Mouse (Mus musculus) cerebellum, adult 9-11 months (tissue): ENCODE measurements around the gene Gm5105.

Experiments used
- DNase-seq: peaks from one replicate; pipeline ENCODE4 v3.0.0; 2022

The Gm5105 gene

DNA sequence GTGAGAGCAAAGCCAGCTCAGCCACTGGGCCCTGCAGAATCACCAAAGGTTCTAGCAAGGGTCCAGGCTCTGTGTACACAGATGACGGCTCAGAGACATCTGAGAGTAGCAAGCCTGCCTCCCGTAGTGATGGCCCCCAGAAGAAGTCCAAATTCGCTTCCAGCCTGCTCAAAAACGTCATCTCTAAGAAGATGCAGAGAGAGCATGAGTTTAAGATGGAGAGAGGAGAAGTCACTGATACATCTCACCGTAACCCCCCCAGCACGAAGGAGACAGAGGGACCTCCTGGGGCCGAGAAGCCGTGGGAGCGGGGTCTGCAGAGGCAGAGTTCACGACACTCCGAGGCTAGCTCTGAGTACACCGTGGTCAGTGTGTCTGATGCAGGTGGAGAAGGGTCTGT lies at the start of gene Gm5105:
Gene Gm5105 (minus strand): TSS at position 101 of the 400 bp plus-strand sequence.
- no peak for DNase-seq

DNA sequence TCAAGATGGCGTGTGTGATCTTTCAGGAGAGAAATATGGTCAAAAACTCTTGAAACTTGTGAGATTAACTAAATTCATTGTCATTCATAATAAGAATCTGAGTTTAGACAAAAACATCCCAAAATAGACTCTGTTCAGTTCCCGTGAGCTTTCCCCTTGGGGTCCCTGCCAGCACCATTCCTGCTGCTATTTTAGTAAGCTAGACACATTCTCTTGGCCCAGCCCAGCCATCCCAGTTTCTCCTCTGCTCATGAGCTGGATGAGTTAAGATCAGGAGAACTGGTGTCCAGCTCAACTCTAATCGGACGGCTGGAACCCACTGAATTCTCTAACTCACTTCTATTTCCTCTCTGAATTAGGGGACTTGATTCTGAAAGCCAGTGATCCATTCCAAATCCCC lies 49.7 kb upstream of the Gm5105 start:
- DNase-seq, result no peak

- DNase-seq, result no peak
Observed at GRCm38 (mm10) chr3:138114106-138114505, 46.9 kb upstream of the Gm5105 start.

DNA sequence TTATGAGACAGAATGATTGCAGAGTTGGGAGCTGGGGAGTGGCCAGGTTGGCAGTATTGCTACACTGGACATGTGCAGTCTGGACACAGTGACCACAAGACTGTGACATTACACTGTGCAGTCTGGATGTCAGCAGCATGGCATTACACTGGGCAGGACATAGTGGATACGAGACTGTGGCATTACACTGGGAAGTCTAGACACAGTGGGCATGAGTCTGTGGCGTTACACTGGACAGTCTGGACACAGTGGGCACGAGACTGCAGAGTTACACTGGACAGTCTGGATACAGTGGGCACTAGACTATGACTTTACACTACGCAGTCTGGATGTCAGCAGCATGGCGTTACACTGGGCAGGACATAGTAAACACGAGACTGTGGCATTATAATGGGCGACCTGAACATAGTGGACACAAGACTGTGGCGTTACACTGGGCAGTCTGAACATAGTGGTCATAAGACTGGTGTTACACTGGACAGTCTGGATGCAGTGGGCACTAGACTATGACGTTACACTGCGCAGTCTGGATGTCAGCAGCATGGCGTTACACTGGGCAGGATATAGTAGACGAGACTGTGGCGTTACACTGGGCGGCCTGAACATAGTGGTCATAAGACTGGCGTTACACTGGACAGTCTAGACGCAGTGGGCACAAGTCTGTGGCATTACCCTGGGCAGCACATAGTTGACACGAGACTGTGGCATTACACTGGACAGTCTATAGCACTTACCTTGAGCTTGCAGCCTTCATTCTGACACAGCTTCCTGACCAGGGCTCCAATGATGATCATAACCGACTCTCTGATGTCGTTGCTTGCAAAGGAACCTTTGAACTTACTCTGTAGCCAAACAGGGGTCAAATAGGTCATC lies 44.0 kb upstream of the Gm5105 start:
- DNase-seq, result no peak

DNA sequence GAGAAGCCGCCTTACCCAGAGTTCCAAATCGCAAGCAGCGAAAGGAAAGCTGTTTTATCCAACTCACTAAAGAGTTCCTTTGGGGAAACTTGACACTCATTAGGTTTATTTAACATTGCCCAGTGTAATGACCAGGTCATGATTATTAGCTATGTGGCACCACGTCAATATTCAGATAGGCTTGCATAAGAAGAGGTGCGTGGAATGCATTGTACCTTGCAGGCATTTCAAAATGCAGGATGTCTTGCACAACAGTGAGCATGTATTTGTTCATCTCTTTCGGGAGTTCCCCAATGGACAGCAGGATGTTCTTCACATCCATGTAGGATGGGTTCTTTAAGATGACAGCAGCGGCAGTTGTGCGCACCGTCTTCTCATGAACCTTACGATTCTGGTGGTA lies 39.7 kb upstream of the Gm5105 start:
- DNase-seq, result no peak

- DNase-seq, result no peak
Observed at GRCm38 (mm10) chr3:138105056-138105455, 37.9 kb upstream of the Gm5105 start.

- DNase-seq, result no peak
Observed at GRCm38 (mm10) chr3:138103690-138104089, 36.5 kb upstream of the Gm5105 start.

GRCm38 (mm10) chr3:138101936-138102335 lies 34.7 kb upstream of the Gm5105 start:
- no peak for DNase-seq

DNA sequence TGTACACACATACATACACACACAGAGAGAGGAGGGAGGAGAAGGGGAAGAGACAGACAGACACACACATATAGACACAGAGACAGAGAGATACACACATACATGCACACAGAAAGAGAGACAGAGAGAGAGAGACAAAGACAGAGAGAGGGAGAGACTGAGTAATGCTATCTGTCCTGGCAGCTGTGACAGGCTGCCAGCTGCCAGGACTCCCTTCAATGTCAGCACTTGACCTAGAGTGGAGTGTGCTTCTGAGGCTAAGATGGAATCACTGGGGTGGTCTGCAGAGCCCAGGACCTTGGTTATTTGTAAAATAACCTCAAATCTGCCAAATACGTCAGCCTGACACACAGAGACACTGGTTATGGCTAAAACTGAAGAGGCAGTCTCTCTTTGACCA lies 30.5 kb upstream of the Gm5105 start:
- no peak for DNase-seq

DNA sequence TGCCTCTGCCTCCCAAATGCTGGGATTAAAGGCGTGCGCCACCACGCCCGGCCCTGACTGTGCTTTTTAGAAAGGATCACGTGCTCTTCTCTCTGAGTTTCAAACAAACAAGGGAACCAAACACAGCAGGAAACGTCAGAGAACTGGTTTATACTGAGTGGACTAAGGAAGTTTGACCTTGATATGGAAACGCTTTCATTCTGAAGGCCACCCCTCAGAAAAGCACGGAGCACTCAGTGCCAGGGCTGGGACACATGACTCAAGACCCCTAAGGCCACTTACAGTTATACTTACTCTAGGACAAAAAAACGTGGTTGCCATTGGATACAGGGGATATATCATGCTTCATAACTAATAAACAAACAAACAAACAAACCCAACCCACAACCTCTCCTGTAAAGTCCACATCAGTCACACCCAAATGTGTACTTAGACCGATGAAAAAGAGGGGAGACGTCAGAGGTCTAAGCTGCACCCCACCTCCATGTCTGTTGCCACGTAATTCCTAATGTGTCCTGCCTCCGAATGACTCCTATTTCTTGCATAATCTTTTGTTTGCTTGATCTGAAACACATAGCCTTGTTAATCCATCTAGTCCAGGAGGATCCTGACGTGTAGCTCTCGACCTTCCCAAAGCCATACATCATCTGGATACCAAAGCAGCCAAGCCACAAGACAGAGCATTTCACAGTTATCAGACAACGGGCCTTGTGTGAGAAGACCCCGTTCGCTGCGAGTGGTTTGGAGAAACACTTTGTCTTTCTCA lies 29.3 kb upstream of the Gm5105 start:
- DNase-seq, result no peak

DNA sequence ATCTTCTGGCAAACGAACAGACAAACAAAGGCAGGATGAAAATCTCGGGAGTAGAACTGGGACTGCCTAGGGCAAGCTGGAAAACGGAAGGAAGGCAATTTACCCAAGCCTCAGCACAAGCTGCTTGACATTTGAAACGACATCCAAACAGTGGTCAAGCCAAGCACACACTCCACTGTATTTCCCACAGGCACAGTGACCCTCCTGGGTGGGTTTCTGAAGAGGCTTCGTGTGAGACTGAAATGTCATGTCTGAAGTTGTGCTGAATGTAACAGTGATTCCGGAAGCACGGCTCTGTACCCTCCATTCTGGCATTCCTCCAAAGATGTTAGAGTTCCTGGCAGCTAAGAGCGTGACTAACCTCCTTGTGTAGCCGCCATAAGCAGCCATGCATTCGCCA lies 28.5 kb upstream of the Gm5105 start:
- no peak for DNase-seq

GRCm38 (mm10) chr3:138095301-138095700 lies 28.1 kb upstream of the Gm5105 start:
- DNase-seq, result no peak

DNA sequence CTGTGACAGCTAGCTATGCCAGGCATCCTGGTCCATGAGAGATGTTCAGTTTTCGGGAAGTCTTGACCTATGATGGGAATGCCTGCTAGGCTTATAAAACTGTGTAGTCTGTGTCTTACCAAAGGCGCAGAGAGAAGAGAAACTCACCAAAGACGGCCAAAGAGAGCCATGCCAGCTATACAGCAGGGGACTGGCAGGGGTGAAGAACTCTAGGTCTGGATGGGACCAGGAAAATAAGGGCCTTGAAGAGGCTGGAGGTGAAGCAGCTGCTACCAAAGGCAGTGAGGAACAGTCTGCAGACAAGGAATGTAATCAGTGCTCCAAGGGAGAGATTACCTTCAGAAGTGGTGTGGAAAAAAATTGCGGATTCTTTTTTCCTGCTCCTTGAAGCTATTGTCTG lies 16.7 kb upstream of the Gm5105 start:
- no peak for DNase-seq

GRCm38 (mm10) chr3:138083073-138083637 lies 16.0 kb upstream of the Gm5105 start:
- DNase-seq, result peak; percentile 59

- DNase-seq, result no peak
Observed at GRCm38 (mm10) chr3:138078701-138079100, 11.5 kb upstream of the Gm5105 start.

GRCm38 (mm10) chr3:138077476-138078340 lies 10.5 kb upstream of the Gm5105 start:
- DNase-seq, result peak; percentile 74

GRCm38 (mm10) chr3:138075209-138075608 lies 8.0 kb upstream of the Gm5105 start:
- no peak for DNase-seq

GRCm38 (mm10) chr3:138074214-138074613 lies 7.0 kb upstream of the Gm5105 start:
- no peak for DNase-seq

DNA sequence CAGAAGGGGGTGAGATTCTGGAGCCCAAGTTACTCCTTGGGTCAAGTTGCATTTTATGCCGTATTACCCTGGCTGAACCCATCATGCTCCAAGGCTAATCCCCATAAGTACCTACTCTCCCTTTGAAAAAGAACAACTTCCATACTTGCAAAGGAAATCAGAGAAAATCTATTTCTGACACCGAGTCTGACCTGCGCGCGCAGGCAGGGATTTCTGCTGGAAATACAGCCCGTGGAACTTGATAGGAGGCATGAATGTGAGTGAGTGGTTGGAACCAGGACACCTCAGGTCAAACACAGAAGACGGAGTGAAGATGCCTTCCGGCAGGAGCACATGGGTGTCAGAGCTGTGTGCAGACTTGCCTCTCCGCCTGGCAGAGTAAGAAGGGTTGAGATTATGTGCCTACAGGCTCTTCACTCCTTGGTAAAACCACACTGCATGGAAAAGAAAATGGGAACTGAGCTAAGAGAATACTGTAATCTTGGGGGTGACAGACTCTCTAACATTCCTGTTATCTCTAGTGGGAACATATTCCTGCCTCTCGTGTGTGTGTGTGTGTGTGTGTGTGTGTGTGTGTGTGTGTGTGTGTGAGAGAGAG lies 4.4 kb upstream of the Gm5105 start:
- no peak for DNase-seq

GRCm38 (mm10) chr3:138071004-138071403 lies 3.8 kb upstream of the Gm5105 start:
- DNase-seq, result no peak

- DNase-seq, result no peak
Observed at GRCm38 (mm10) chr3:138069756-138070511, 2.7 kb upstream of the Gm5105 start.

- DNase-seq, result no peak
Observed at GRCm38 (mm10) chr3:138068103-138068502, 915 bp upstream of the Gm5105 start.
